In the genomic region with DNA sequence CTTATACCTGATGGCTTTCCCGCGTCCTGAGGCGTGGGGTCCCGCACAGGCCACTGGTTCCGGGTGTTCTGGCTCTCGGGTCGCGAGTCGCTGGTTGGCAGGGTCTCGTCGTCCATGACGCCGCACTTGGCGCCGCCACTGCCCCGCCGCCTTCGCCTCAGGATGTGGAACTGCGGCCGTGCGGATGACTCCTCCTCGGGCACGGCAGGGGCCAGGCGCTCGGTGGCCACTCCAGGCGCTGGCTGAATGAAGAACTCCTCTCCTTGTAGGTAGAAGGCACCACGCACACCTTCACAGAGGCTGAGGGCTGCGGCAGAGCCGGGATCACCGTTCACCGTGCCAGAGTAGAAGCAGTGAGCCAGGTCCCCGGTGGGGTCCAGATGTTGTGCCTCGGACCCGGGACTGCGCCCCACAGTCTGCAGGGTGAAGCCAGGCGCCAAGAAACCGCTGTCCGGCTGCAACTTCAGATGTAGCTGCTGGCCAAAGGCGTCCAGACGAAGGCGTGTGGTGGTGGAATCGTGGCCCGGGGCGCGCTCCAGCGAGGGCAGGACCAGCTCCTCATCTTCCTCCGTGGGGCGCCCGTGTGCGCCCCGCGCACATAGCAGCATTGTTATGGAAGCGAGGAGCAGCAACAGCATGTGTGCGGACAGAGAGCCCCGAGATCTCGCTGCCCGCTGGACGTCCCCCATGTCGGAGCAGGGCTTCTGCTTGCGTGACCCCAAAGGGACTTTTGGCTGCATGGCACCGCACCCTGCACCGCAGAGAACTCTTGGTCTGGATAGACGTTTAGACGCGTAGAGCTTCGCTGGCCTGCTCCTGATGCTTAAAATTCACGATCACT, we compare ENCODE assay signal across 9 mouse cellular contexts. TPM values are rescaled to one million over a fixed set of nuclear protein-coding genes. Genes with fewer than 3 reads are reported as not detected.
DNase-seq lines count a peak whose midpoint lies in the region; ATAC-seq and TF ChIP-seq lines count a peak whose summit lies in the region.
"Had no signal": no experiment of that assay in that cellular context is flagged by ENCODE, and none has a peak within 500 bp of the region (broad histone marks: within the 10 kb centered on the region; RNA-seq: fewer than 3 reads in every experiment).

No protein-coding gene starts in this region.

- ATAC-seq in intestine, postnatal 0 days = no peak
- no peak for ATAC-seq in liver, embryonic 13.5 days (ENCODE audit: low read depth)
- peak; percentile 12 for ATAC-seq in neural tube, embryonic 12.5 days (ENCODE audit: low FRiP score, low read depth)

- H3K4me3 ChIP-seq in intestine, postnatal 0 days (ENCODE audit: low read depth, low read length) = peak overlapping the region; percentile 62
- H3K4me3 ChIP-seq in liver, embryonic 13.5 days (replicated peaks) = peak overlapping the region; percentile 57
- H3K4me3 ChIP-seq in neural tube, embryonic 12.5 days = peak overlapping the region; percentile 62

- H3K9ac ChIP-seq in intestine, postnatal 0 days (ENCODE audit: low read depth, low read length) = peak overlapping the region; percentile 68
- peak overlapping the region; percentile 61 for H3K9ac ChIP-seq in liver, embryonic 13.5 days
- peak overlapping the region; percentile 65 for H3K9ac ChIP-seq in neural tube, embryonic 12.5 days

- peak overlapping the region; percentile 90 for H3K4me2 ChIP-seq in intestine, postnatal 0 days (replicated peaks; ENCODE audit: low read depth)
- H3K4me2 ChIP-seq in liver, embryonic 13.5 days = peak overlapping the region; percentile 66
- H3K4me2 ChIP-seq in neural tube, embryonic 12.5 days (replicated peaks) = peak overlapping the region; percentile 99

- peaks cover 17% of the 10 kb centered on the region for H3K36me3 ChIP-seq in intestine, postnatal 0 days (ENCODE audit: control insufficient read depth, insufficient read depth)
- H3K36me3 ChIP-seq in liver, embryonic 13.5 days = no peaks in the 10 kb centered on the region
- H3K36me3 ChIP-seq in neural tube, embryonic 12.5 days = peaks cover 12% of the 10 kb centered on the region

- peak; percentile 24 for TF ChIP-seq CTCF in intestine, postnatal 0 days (IDR thresholded peaks at IDR 0.05; ENCODE audit: low read depth)

- under 1% methylated on average over 67 of the region's 67 CpGs for WGBS in intestine, postnatal 0 days
- under 1% methylated on average over 67 of the region's 67 CpGs for WGBS in liver, embryonic 13.5 days (ENCODE audit: insufficient replicate concordance)
- under 1% methylated on average over 67 of the region's 67 CpGs for WGBS in neural tube, embryonic 12.5 days

- peaks cover 10% of the 10 kb centered on the region; the same call in 1 of the 2 replicates for H3K27me3 ChIP-seq in intestine, postnatal 0 days (replicated peaks; ENCODE audit: control insufficient read depth, insufficient read depth, low read length)
- H3K27me3 ChIP-seq in liver, embryonic 13.5 days = peaks cover 44% of the 10 kb centered on the region
- H3K27me3 ChIP-seq in neural tube, embryonic 12.5 days (replicated peaks) = no peaks in the 10 kb centered on the region
- H3K27me3 ChIP-seq: CH12.LX had no signal

- DNase-seq in heart, adult 11 months = peak; percentile 97
- DNase-seq in heart, adult 8-10 months (ENCODE audit: low spot score) = no peak
- DNase-seq in cerebellum, postnatal 36 days = peak; percentile 41
- DNase-seq in gastrocnemius, postnatal 4 days (ENCODE audit: low spot score in 2 of 2) = peak; percentile 55 to 67
- DNase-seq in liver, embryonic 13.5 days = no peak
- DNase-seq in MN1 (ENCODE audit: low spot score) = no peak

- no peaks in the 10 kb centered on the region; the same call in 1 of the 2 replicates for H3K4me1 ChIP-seq in intestine, postnatal 0 days (replicated peaks; ENCODE audit: control insufficient read depth, insufficient read depth, low read length)
- H3K4me1 ChIP-seq in liver, embryonic 13.5 days (replicated peaks) = 0 out of 2 replicates have a peak, but pooled peaks cover 4% of the 10 kb centered on the region
- peaks cover 22% of the 10 kb centered on the region for H3K4me1 ChIP-seq in neural tube, embryonic 12.5 days

- H3K9me3 ChIP-seq in intestine, postnatal 0 days (ENCODE audit: control insufficient read depth) = no peaks in the 10 kb centered on the region
- no peaks in the 10 kb centered on the region for H3K9me3 ChIP-seq in liver, embryonic 13.5 days (replicated peaks)
- H3K9me3 ChIP-seq in neural tube, embryonic 12.5 days = no peaks in the 10 kb centered on the region

- H3K27ac ChIP-seq in intestine, postnatal 0 days (ENCODE audit: low read depth, low read length) = peak overlapping the region; percentile 89
- peak overlapping the region; percentile 43 for H3K27ac ChIP-seq in liver, embryonic 13.5 days
- no peak overlapping the region for H3K27ac ChIP-seq in neural tube, embryonic 12.5 days

RNA-seq across cellular contexts. Expression of a gene that starts 0.7 kb away (rescaled TPM):
- total RNA-seq in heart, adult 8-10 months (2022) = 10 to 100 TPM; 23.1 to 26.8 (median 25.4) TPM
- total RNA-seq in gastrocnemius, postnatal 4 days (2021) = 10 to 100 TPM; 29.1 to 30.3 TPM
- 8.2 and 10.0 TPM in 2 replicates for polyA plus RNA-seq in intestine, postnatal 0 days (2015; fragmentation: Nextera tagmentation; extraction: Ambion mirVana)
- 6.3 and 8.3 TPM in 2 replicates for polyA plus RNA-seq in liver, embryonic 13.5 days (2015; fragmentation: Nextera tagmentation; extraction: Ambion mirVana)
- 14.8 and 16.0 TPM in 2 replicates for polyA plus RNA-seq in neural tube, embryonic 12.5 days (2016; fragmentation: Nextera tagmentation; extraction: Ambion mirVana)
- total RNA-seq: CH12.LX had no signal

Comparison
In these comparisons a context has a peak if more than half of its experiments do, and no peak if none do; other contexts are left out.
1. DNase-seq: peak in heart, adult 11 months (single experiment), cerebellum, postnatal 36 days (2 of 2) and gastrocnemius, postnatal 4 days (2 of 2); none in heart, adult 8-10 months (single experiment), liver, embryonic 13.5 days (single experiment) and MN1 (single experiment).
2. Peak in every context shown above with its lines, with median percentiles within 50 percentile points of each other: H3K4me2 ChIP-seq, H3K4me3 ChIP-seq and H3K9ac ChIP-seq.